Mouse (Mus musculus): ENCODE results near the gene Cinp. TPM values are rescaled to one million over a fixed set of nuclear protein-coding genes. Genes with fewer than 3 reads are reported as not detected.

Gene Cinp
- polyA plus RNA-seq (2012; rRNA removed): 19.4 and 20.4 TPM in 2 replicates

GRCm38 (mm10) chr12:110889036-110890020 lies at the start of gene Cinp, which contains the start of gene Tecpr2:
Gene Cinp, minus strand, starts transcription at chr12:110889145.
Gene Tecpr2, plus strand, starts transcription at chr12:110889264.
- WGBS: under 1% methylated on average over 74 of the region's 74 CpGs
- Histone ChIP-seq H3K27ac (ENCODE audit: insufficient read depth, low read depth, low read length) (peak within 1 kb of the TSS; percentile 66), H3K27me3 (ENCODE audit: control insufficient read depth, insufficient read depth, low read length) (no peaks in the 10 kb centered on the region), H3K36me3 (ENCODE audit: control insufficient read depth, insufficient read depth, low read length) (no peaks in the 10 kb centered on the region), H3K4me3 (ENCODE audit: low read depth, low read length) (peak within 1 kb of the TSS; percentile 94), H3K4me1 (ENCODE audit: control insufficient read depth, insufficient read depth, insufficient read length, low read length) (peaks cover 4% of the 10 kb centered on the region; the same call in 1 of the 2 replicates)
- TF ChIP-seq POLR2A (IDR thresholded peaks at IDR 0.05; ENCODE audit: low read depth, low read length) (peak; percentile 72), CTCF (IDR thresholded peaks at IDR 0.05; ENCODE audit: extremely low read depth, insufficient read length, insufficient replicate concordance, low read depth, low read length) (no peak)

- peaks cover 33% of the 10 kb centered on the region for H3K36me3 ChIP-seq (ENCODE audit: control insufficient read depth, insufficient read depth, low read length)
- no peak for TF ChIP-seq CTCF (IDR thresholded peaks at IDR 0.05; ENCODE audit: extremely low read depth, insufficient read length, insufficient replicate concordance, low read depth, low read length)
- no peak for TF ChIP-seq POLR2A (IDR thresholded peaks at IDR 0.05; ENCODE audit: low read depth, low read length)
- WGBS: 91% methylated on average over 5 of the region's 5 CpGs
- H3K27me3 ChIP-seq (ENCODE audit: control insufficient read depth, insufficient read depth, low read length): no peaks in the 10 kb centered on the region
- H3K4me1 ChIP-seq (ENCODE audit: control insufficient read depth, insufficient read depth, insufficient read length, low read length): no peaks in the 10 kb centered on the region
- no peak overlapping the region for H3K27ac ChIP-seq (ENCODE audit: insufficient read depth, low read depth, low read length)
- H3K4me3 ChIP-seq (ENCODE audit: low read depth, low read length): no peak overlapping the region
Observed at GRCm38 (mm10) chr12:110937496-110937895, 48.6 kb upstream of the Cinp start.

GRCm38 (mm10) chr12:110935983-110936620 lies 47.2 kb upstream of the Cinp start:
- no peaks in the 10 kb centered on the region for H3K4me1 ChIP-seq (ENCODE audit: control insufficient read depth, insufficient read depth, insufficient read length, low read length)
- WGBS: 63% methylated on average over 9 of the region's 9 CpGs
- H3K27me3 ChIP-seq (ENCODE audit: control insufficient read depth, insufficient read depth, low read length): no peaks in the 10 kb centered on the region
- H3K4me3 ChIP-seq (ENCODE audit: low read depth, low read length): no peak overlapping the region
- H3K36me3 ChIP-seq (ENCODE audit: control insufficient read depth, insufficient read depth, low read length): peaks cover 27% of the 10 kb centered on the region
- TF ChIP-seq POLR2A (IDR thresholded peaks at IDR 0.05; ENCODE audit: low read depth, low read length) (no peak), CTCF (IDR thresholded peaks at IDR 0.05; ENCODE audit: extremely low read depth, insufficient read length, insufficient replicate concordance, low read depth, low read length) (peak; percentile 91)
- no peak overlapping the region for H3K27ac ChIP-seq (ENCODE audit: insufficient read depth, low read depth, low read length)

- Histone ChIP-seq H3K27ac (ENCODE audit: insufficient read depth, low read depth, low read length) (peak overlapping the region; percentile 39), H3K4me3 (ENCODE audit: low read depth, low read length) (no peak overlapping the region), H3K27me3 (ENCODE audit: control insufficient read depth, insufficient read depth, low read length) (no peaks in the 10 kb centered on the region), H3K36me3 (ENCODE audit: control insufficient read depth, insufficient read depth, low read length) (peaks cover 20% of the 10 kb centered on the region), H3K4me1 (ENCODE audit: control insufficient read depth, insufficient read depth, insufficient read length, low read length) (no peaks in the 10 kb centered on the region)
- TF ChIP-seq POLR2A (IDR thresholded peaks at IDR 0.05; ENCODE audit: low read depth, low read length) (no peak), CTCF (IDR thresholded peaks at IDR 0.05; ENCODE audit: extremely low read depth, insufficient read length, insufficient replicate concordance, low read depth, low read length) (no peak)
- WGBS: 80% methylated on average over 5 of the region's 5 CpGs
Observed at GRCm38 (mm10) chr12:110932820-110933219, 43.9 kb upstream of the Cinp start.

GRCm38 (mm10) chr12:110921572-110921971 lies 32.6 kb upstream of the Cinp start:
- TF ChIP-seq CTCF (IDR thresholded peaks at IDR 0.05; ENCODE audit: extremely low read depth, insufficient read length, insufficient replicate concordance, low read depth, low read length): no peak
- TF ChIP-seq POLR2A (IDR thresholded peaks at IDR 0.05; ENCODE audit: low read depth, low read length): no peak
- H3K36me3 ChIP-seq (ENCODE audit: control insufficient read depth, insufficient read depth, low read length): peaks cover 8% of the 10 kb centered on the region; the same call in 1 of the 2 replicates
- H3K4me1 ChIP-seq (ENCODE audit: control insufficient read depth, insufficient read depth, insufficient read length, low read length): peaks cover 3% of the 10 kb centered on the region; the same call in 1 of the 2 replicates
- no peak overlapping the region for H3K27ac ChIP-seq (ENCODE audit: insufficient read depth, low read depth, low read length)
- H3K27me3 ChIP-seq (ENCODE audit: control insufficient read depth, insufficient read depth, low read length): no peaks in the 10 kb centered on the region
- no peak overlapping the region for H3K4me3 ChIP-seq (ENCODE audit: low read depth, low read length)
- WGBS: 87% methylated on average over 5 of the region's 5 CpGs

GRCm38 (mm10) chr12:110920254-110920653 lies 31.3 kb upstream of the Cinp start:
- no peak for TF ChIP-seq CTCF (IDR thresholded peaks at IDR 0.05; ENCODE audit: extremely low read depth, insufficient read length, insufficient replicate concordance, low read depth, low read length)
- no peak for TF ChIP-seq POLR2A (IDR thresholded peaks at IDR 0.05; ENCODE audit: low read depth, low read length)

More at GRCm38 (mm10) chr12:110920254-110920653, 31.3 kb upstream of the Cinp start:
- H3K27me3 ChIP-seq (ENCODE audit: control insufficient read depth, insufficient read depth, low read length): no peaks in the 10 kb centered on the region
- H3K4me1 ChIP-seq (ENCODE audit: control insufficient read depth, insufficient read depth, insufficient read length, low read length): peaks cover 3% of the 10 kb centered on the region; the same call in 1 of the 2 replicates
- no peak overlapping the region for H3K4me3 ChIP-seq (ENCODE audit: low read depth, low read length)
- H3K36me3 ChIP-seq (ENCODE audit: control insufficient read depth, insufficient read depth, low read length): peaks cover 9% of the 10 kb centered on the region; the same call in 1 of the 2 replicates
- WGBS: 94% methylated on average over 4 of the region's 4 CpGs
- H3K27ac ChIP-seq (ENCODE audit: insufficient read depth, low read depth, low read length): no peak overlapping the region

Data from small intestine, adult 2 months (tissue).